Comparison of ENCODE assay signal across 11 mouse cellular contexts in the genomic region with DNA sequence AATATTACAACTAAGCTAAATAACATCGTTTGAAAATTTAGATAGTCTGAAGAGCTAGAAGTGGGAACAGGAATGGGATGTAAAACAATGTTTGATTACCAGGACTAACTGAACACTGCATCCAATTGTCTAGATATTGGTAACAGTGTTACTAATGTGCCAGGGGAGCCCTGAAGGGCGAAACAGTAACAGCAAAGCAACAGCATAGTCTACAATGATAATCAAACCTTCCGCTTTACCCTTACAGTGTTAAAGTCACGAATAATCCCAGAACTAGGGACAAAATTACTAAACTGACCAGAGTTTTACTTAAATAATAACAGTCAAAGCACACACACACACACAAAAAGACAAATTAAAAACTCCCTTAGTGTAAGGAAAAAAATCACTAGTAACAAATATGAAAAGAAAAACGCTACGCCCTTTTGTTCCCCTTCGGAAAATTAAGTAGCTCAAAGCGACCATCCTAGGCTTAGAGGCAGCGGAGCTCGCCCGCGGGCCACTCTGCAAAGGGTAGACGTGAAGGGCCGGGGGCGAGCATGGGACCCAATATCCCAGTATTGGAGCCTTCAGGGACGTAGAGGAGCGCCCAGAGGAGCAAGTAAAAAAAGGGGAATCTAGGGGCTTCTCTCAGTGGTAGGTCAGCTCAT. TPM values are rescaled to one million over a fixed set of nuclear protein-coding genes. Genes with fewer than 3 reads are reported as not detected.
A peak's percentile ranks its signal among the peaks of the same experiment; 100 is the strongest.
DNase-seq lines count a peak whose midpoint lies in the region; ATAC-seq and TF ChIP-seq lines count a peak whose summit lies in the region.
"Had no signal": no experiment of that assay in that cellular context is flagged by ENCODE, and none has a peak within 500 bp of the region (broad histone marks: within the 10 kb centered on the region; RNA-seq: fewer than 3 reads in every experiment).

No protein-coding gene starts in this region.

- no peak overlapping the region for H3K9ac ChIP-seq in hindbrain, embryonic 12.5 days
- no peak overlapping the region for H3K9ac ChIP-seq in hindbrain, postnatal 0 days (replicated peaks; ENCODE audit: low read length)
- H3K9ac ChIP-seq in midbrain, embryonic 13.5 days (replicated peaks) = no peak overlapping the region
- H3K9ac ChIP-seq in midbrain, embryonic 15.5 days = no peak overlapping the region
- H3K9ac ChIP-seq in intestine, embryonic 15.5 days = no peak overlapping the region
- no peak overlapping the region for H3K9ac ChIP-seq in stomach, embryonic 15.5 days

- no peak overlapping the region for H3K27ac ChIP-seq in hindbrain, embryonic 12.5 days
- H3K27ac ChIP-seq in hindbrain, postnatal 0 days = no peak overlapping the region
- H3K27ac ChIP-seq in midbrain, embryonic 13.5 days = no peak overlapping the region
- H3K27ac ChIP-seq in midbrain, embryonic 15.5 days = no peak overlapping the region
- H3K27ac ChIP-seq in intestine, embryonic 15.5 days = no peak overlapping the region
- H3K27ac ChIP-seq in stomach, embryonic 15.5 days = no peak overlapping the region
- H3K27ac ChIP-seq: hindbrain, embryonic 10.5 days had no signal

- H3K4me3 ChIP-seq in hindbrain, embryonic 12.5 days = no peak overlapping the region
- no peak overlapping the region for H3K4me3 ChIP-seq in hindbrain, postnatal 0 days (ENCODE audit: low read length)
- 0 out of 2 replicates have a peak overlapping the region, but pooled peaks have one; percentile 0 for H3K4me3 ChIP-seq in midbrain, embryonic 13.5 days (replicated peaks)
- H3K4me3 ChIP-seq in midbrain, embryonic 15.5 days = no peak overlapping the region
- 0 out of 2 replicates have a peak overlapping the region, but pooled peaks have one; percentile 6 for H3K4me3 ChIP-seq in intestine, embryonic 15.5 days (replicated peaks)
- H3K4me3 ChIP-seq in stomach, embryonic 15.5 days (replicated peaks) = no peak overlapping the region

- TF ChIP-seq CTCF in hindbrain, postnatal 0 days (IDR thresholded peaks at IDR 0.05; ENCODE audit: low read depth) = no peak

- no peaks in the 10 kb centered on the region for H3K36me3 ChIP-seq in hindbrain, embryonic 12.5 days
- H3K36me3 ChIP-seq in hindbrain, postnatal 0 days (ENCODE audit: insufficient read depth, low read length) = no peaks in the 10 kb centered on the region
- H3K36me3 ChIP-seq in midbrain, embryonic 13.5 days = no peaks in the 10 kb centered on the region
- no peaks in the 10 kb centered on the region for H3K36me3 ChIP-seq in midbrain, embryonic 15.5 days (replicated peaks)
- no peaks in the 10 kb centered on the region for H3K36me3 ChIP-seq in intestine, embryonic 15.5 days
- H3K36me3 ChIP-seq in stomach, embryonic 15.5 days = no peaks in the 10 kb centered on the region
- H3K36me3 ChIP-seq: hindbrain, embryonic 10.5 days had no signal

- DNase-seq in hindbrain, postnatal 0 days (ENCODE audit: low spot score) = no peak
- DNase-seq in MN1 (ENCODE audit: low spot score) = no peak
- DNase-seq: thymus, postnatal 14 days had no signal

- peaks cover 15% of the 10 kb centered on the region for H3K4me1 ChIP-seq in hindbrain, embryonic 12.5 days
- no peaks in the 10 kb centered on the region for H3K4me1 ChIP-seq in hindbrain, postnatal 0 days (ENCODE audit: insufficient read depth, low read length)
- peaks cover 16% of the 10 kb centered on the region for H3K4me1 ChIP-seq in midbrain, embryonic 13.5 days (replicated peaks)
- peaks cover 12% of the 10 kb centered on the region; the same call in 1 of the 2 replicates for H3K4me1 ChIP-seq in midbrain, embryonic 15.5 days
- H3K4me1 ChIP-seq in intestine, embryonic 15.5 days (replicated peaks) = peaks cover 20% of the 10 kb centered on the region
- peaks cover 18% of the 10 kb centered on the region for H3K4me1 ChIP-seq in stomach, embryonic 15.5 days

- H3K27me3 ChIP-seq in hindbrain, embryonic 12.5 days = peaks cover 85% of the 10 kb centered on the region
- H3K27me3 ChIP-seq in hindbrain, postnatal 0 days (ENCODE audit: insufficient read depth, low read length) = peaks cover 75% of the 10 kb centered on the region
- peaks cover 93% of the 10 kb centered on the region for H3K27me3 ChIP-seq in midbrain, embryonic 13.5 days
- peaks cover 88% of the 10 kb centered on the region for H3K27me3 ChIP-seq in midbrain, embryonic 15.5 days (replicated peaks)
- peaks cover 81% of the 10 kb centered on the region for H3K27me3 ChIP-seq in intestine, embryonic 15.5 days (replicated peaks)
- peaks cover 83% of the 10 kb centered on the region for H3K27me3 ChIP-seq in stomach, embryonic 15.5 days (replicated peaks)

- 0 out of 2 replicates have a peak overlapping the region, but pooled peaks have one; percentile 8 for H3K4me2 ChIP-seq in hindbrain, embryonic 12.5 days (replicated peaks)
- no peak overlapping the region for H3K4me2 ChIP-seq in hindbrain, postnatal 0 days (ENCODE audit: low read depth, low read length)
- H3K4me2 ChIP-seq in midbrain, embryonic 13.5 days (replicated peaks) = no peak overlapping the region
- no peak overlapping the region for H3K4me2 ChIP-seq in midbrain, embryonic 15.5 days
- no peak overlapping the region; the same call in 1 of the 2 replicates for H3K4me2 ChIP-seq in intestine, embryonic 15.5 days (replicated peaks)
- peak overlapping the region; percentile 19; the same call in 1 of the 2 replicates for H3K4me2 ChIP-seq in stomach, embryonic 15.5 days

- ATAC-seq in hindbrain, embryonic 12.5 days (ENCODE audit: low FRiP score) = no peak
- ATAC-seq in hindbrain, postnatal 0 days = no peak
- no peak for ATAC-seq in midbrain, embryonic 13.5 days
- no peak for ATAC-seq in midbrain, embryonic 15.5 days (replicated peaks)
- no peak for ATAC-seq in intestine, embryonic 15.5 days
- no peak for ATAC-seq in stomach, embryonic 15.5 days (ENCODE audit: insufficient read depth, low FRiP score, low read depth)

- no peaks in the 10 kb centered on the region for H3K9me3 ChIP-seq in hindbrain, embryonic 12.5 days (replicated peaks)
- no peaks in the 10 kb centered on the region for H3K9me3 ChIP-seq in hindbrain, postnatal 0 days (ENCODE audit: low read length)
- H3K9me3 ChIP-seq in midbrain, embryonic 13.5 days = no peaks in the 10 kb centered on the region
- no peaks in the 10 kb centered on the region for H3K9me3 ChIP-seq in midbrain, embryonic 15.5 days
- no peaks in the 10 kb centered on the region for H3K9me3 ChIP-seq in intestine, embryonic 15.5 days
- no peaks in the 10 kb centered on the region for H3K9me3 ChIP-seq in stomach, embryonic 15.5 days
- H3K9me3 ChIP-seq: hindbrain, embryonic 10.5 days had no signal

- WGBS in hindbrain, embryonic 12.5 days = 2% methylated on average over 17 of the region's 17 CpGs
- WGBS in hindbrain, postnatal 0 days = 4% methylated on average over 17 of the region's 17 CpGs
- 2% methylated on average over 17 of the region's 17 CpGs for WGBS in midbrain, embryonic 13.5 days
- WGBS in midbrain, embryonic 15.5 days = 1% methylated on average over 17 of the region's 17 CpGs
- 9% methylated on average over 17 of the region's 17 CpGs for WGBS in intestine, embryonic 15.5 days
- 8% methylated on average over 17 of the region's 17 CpGs for WGBS in stomach, embryonic 15.5 days

RNA-seq across cellular contexts. Expression of gene Tbx4, which starts 1.7 kb away (rescaled TPM):
- polyA plus RNA-seq in hindbrain, embryonic 12.5 days (2016; fragmentation: Nextera tagmentation; extraction: Ambion mirVana) = 0.57 and 0.94 TPM in 2 replicates
- 0.18 and 0.47 TPM in 2 replicates for total RNA-seq in hindbrain, postnatal 0 days (2014; rRNA removed)
- 0.20 and 0.23 TPM in 2 replicates for polyA plus RNA-seq in hindbrain, postnatal 0 days (2015; fragmentation: Nextera tagmentation; extraction: Ambion mirVana)
- 0.20 and 0.26 TPM in 2 replicates for polyA plus RNA-seq in midbrain, embryonic 13.5 days (2015; fragmentation: Nextera tagmentation; extraction: Ambion mirVana)
- 0.34 and 0.46 TPM in 2 replicates for polyA plus RNA-seq in midbrain, embryonic 15.5 days (2015; fragmentation: Nextera tagmentation; extraction: Ambion mirVana)
- polyA plus RNA-seq in intestine, embryonic 15.5 days (2015; fragmentation: Nextera tagmentation; extraction: Ambion mirVana) = 0.16 TPM in 1 of 2 replicates, not detected in the other
- polyA plus RNA-seq in stomach, embryonic 15.5 days (2015; fragmentation: Nextera tagmentation; extraction: Ambion mirVana) = 0.28 and 0.30 TPM in 2 replicates

RNA-seq across cellular contexts. Expression of gene Gm11444, which starts 37.8 kb away (rescaled TPM):
- polyA plus RNA-seq in hindbrain, embryonic 12.5 days (2016; fragmentation: Nextera tagmentation; extraction: Ambion mirVana) = not detected in 2 replicates
- not detected in 2 replicates for total RNA-seq in hindbrain, postnatal 0 days (2014; rRNA removed)
- not detected in 2 replicates for polyA plus RNA-seq in hindbrain, postnatal 0 days (2015; fragmentation: Nextera tagmentation; extraction: Ambion mirVana)
- not detected in 2 replicates for polyA plus RNA-seq in midbrain, embryonic 13.5 days (2015; fragmentation: Nextera tagmentation; extraction: Ambion mirVana)
- not detected in 2 replicates for polyA plus RNA-seq in midbrain, embryonic 15.5 days (2015; fragmentation: Nextera tagmentation; extraction: Ambion mirVana)
- not detected in 2 replicates for polyA plus RNA-seq in intestine, embryonic 15.5 days (2015; fragmentation: Nextera tagmentation; extraction: Ambion mirVana)
- not detected in 2 replicates for polyA plus RNA-seq in stomach, embryonic 15.5 days (2015; fragmentation: Nextera tagmentation; extraction: Ambion mirVana)
- polyA plus RNA-seq: hindbrain, embryonic 10.5 days; large intestine, adult 2 months; spleen, adult 2 months had no signal

RNA-seq across cellular contexts. Expression of gene Tbx2, which starts 55.6 kb away (rescaled TPM):
- polyA plus RNA-seq in hindbrain, embryonic 12.5 days (2016; fragmentation: Nextera tagmentation; extraction: Ambion mirVana) = 3.8 and 4.9 TPM in 2 replicates
- 3.6 and 7.9 TPM in 2 replicates for total RNA-seq in hindbrain, postnatal 0 days (2014; rRNA removed)
- polyA plus RNA-seq in hindbrain, postnatal 0 days (2015; fragmentation: Nextera tagmentation; extraction: Ambion mirVana) = 0.70 and 0.86 TPM in 2 replicates
- 0.44 and 0.57 TPM in 2 replicates for polyA plus RNA-seq in midbrain, embryonic 13.5 days (2015; fragmentation: Nextera tagmentation; extraction: Ambion mirVana)
- polyA plus RNA-seq in midbrain, embryonic 15.5 days (2015; fragmentation: Nextera tagmentation; extraction: Ambion mirVana) = 1.0 TPM in 2 replicates
- polyA plus RNA-seq in intestine, embryonic 15.5 days (2015; fragmentation: Nextera tagmentation; extraction: Ambion mirVana) = 4.9 and 5.6 TPM in 2 replicates
- 6.0 and 6.6 TPM in 2 replicates for polyA plus RNA-seq in stomach, embryonic 15.5 days (2015; fragmentation: Nextera tagmentation; extraction: Ambion mirVana)

Comparison
In these comparisons a context has a peak if more than half of its experiments do, and no peak if none do; other contexts are left out.
1. H3K4me2 ChIP-seq: peak in hindbrain, embryonic 12.5 days (single experiment) and stomach, embryonic 15.5 days (single experiment); none in hindbrain, postnatal 0 days (single experiment), midbrain, embryonic 13.5 days (single experiment), midbrain, embryonic 15.5 days (single experiment) and intestine, embryonic 15.5 days (single experiment).
2. H3K4me3 ChIP-seq: peak in midbrain, embryonic 13.5 days (single experiment) and intestine, embryonic 15.5 days (single experiment); none in hindbrain, embryonic 12.5 days (single experiment), hindbrain, postnatal 0 days (single experiment), midbrain, embryonic 15.5 days (single experiment) and stomach, embryonic 15.5 days (single experiment).